Mouse (Mus musculus) heart, embryonic 14.5 days (tissue): ENCODE measurements around the gene Col4a4. TPM values are rescaled to one million over a fixed set of nuclear protein-coding genes. Genes with fewer than 3 reads are reported as not detected.

Experiments used
- ATAC-seq: fragments of 200-750 bp; cut with Nextera tagmentation; 2 replicates; pipeline ENCODE4 v1.8.0; 2017; ENCODE audit warnings: low read depth, moderate TSS enrichment; ENCODE audit not compliant: insufficient number of reproducible peaks, insufficient read depth, low FRiP score
- H3K27ac ChIP-seq, 2 experiments: fragments of 200-500 bp in 1 of 2; fragments of 300-500 bp in 1 of 2; sonication (generic) in 1 of 2; replicated peaks in 1 of 2; 2 replicates each; pipeline ENCODE4 v1.5.1; 2012 to 2014; ENCODE audit warnings: low read depth in 2 of 2, low read length in 2 of 2, control low read depth in 1 of 2, mild to moderate bottlenecking in 1 of 2, mixed read lengths in 1 of 2; ENCODE audit not compliant: control insufficient read depth in 1 of 2, insufficient read depth in 1 of 2
- H3K27me3 ChIP-seq: fragments of 300-500 bp; sonication (generic); 2 replicates; pipeline ENCODE4 v1.6.1; 2014; ENCODE audit warnings: mild to moderate bottlenecking, low read length, control low read depth; ENCODE audit not compliant: control insufficient read depth, insufficient read depth
- H3K36me3 ChIP-seq: fragments of 300-500 bp; sonication (generic); 2 replicates; pipeline ENCODE4 v1.6.1; 2014; ENCODE audit warnings: mild to moderate bottlenecking, control low read depth, low read length, mixed read lengths; ENCODE audit not compliant: control insufficient read depth, insufficient read depth
- H3K4me1 ChIP-seq, 2 experiments: fragments of 200-500 bp in 1 of 2; fragments of 300-500 bp in 1 of 2; sonication (generic) in 1 of 2; 2 replicates each; pipeline ENCODE4 v1.6.1; 2012 to 2014; ENCODE audit warnings: low read length in 2 of 2, control low read depth in 1 of 2, mixed read lengths in 1 of 2; ENCODE audit not compliant: control insufficient read depth in 2 of 2, insufficient read depth in 2 of 2
- H3K4me2 ChIP-seq: fragments of 300-500 bp; sonication (generic); 2 replicates; pipeline ENCODE4 v1.6.1; 2014; ENCODE audit warnings: mild to moderate bottlenecking, low read length
- H3K4me3 ChIP-seq, 2 experiments: fragments of 200-500 bp in 1 of 2; fragments of 300-500 bp in 1 of 2; sonication (generic) in 1 of 2; 2 replicates each; pipeline ENCODE4 v1.5.1; 2012 to 2014; ENCODE audit warnings: low read length in 2 of 2, mild to moderate bottlenecking in 2 of 2, control low read depth in 1 of 2, low read depth in 1 of 2, moderate library complexity in 1 of 2; ENCODE audit not compliant: control insufficient read depth in 1 of 2, insufficient read depth in 1 of 2
- H3K9ac ChIP-seq: fragments of 300-500 bp; sonication (generic); 2 replicates; pipeline ENCODE4 v1.6.1; 2014; ENCODE audit warnings: mild to moderate bottlenecking, low read length
- H3K9me3 ChIP-seq: fragments of 300-500 bp; sonication (generic); 2 replicates; pipeline ENCODE4 v1.6.1; 2016; ENCODE audit warnings: low read length, control low read depth; ENCODE audit not compliant: control insufficient read depth
- WGBS: fragments of 180-500 bp; shearing (Covaris S2); extraction: QIAGEN DNeasy Blood & Tissue Kit; methylation state at CpG from one replicate; pipeline ENCODE4 v1.1.7; 2014; 5-methylcytosine and 5-hydroxymethylcytosine counted together
- polyA plus RNA-seq: library from polyadenylated mRNA; unstranded; fragments of >200 nt; fragmentation: Nextera tagmentation; extraction: Ambion mirVana; gene quantifications from 2 replicates; pipeline ENCODE4 v1.2.1, GENCODE M21; 2014

Col4a4 gene
- polyA plus RNA-seq, 1 experiment from 2014 or later, result 0.42 TPM

DNA sequence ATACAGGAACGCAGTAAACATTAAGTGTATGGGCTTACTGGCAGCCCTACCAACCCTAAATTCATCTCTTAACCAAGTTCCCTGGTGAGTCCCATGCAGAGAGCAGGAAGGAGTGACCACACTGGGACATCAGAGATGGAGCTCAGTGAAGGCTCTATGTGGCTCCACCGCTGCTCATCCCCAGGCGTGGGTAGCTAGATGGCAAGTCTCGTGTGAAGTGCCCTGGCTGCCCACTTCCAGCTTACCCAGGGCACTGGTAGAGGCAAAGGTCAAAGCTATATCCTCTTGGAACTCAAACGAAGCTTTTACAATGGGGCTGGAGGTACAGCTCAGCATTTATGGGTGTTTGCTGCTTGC, 153.0 kb downstream of the Col4a4 start:
- no peaks in the 10 kb centered on the region for H3K36me3 ChIP-seq
- H3K9me3 ChIP-seq, result no peaks in the 10 kb centered on the region
- no peak overlapping the region for H3K4me3 ChIP-seq
- peaks cover 9 to 10% of the 10 kb centered on the region in 2 experiments; a peak in 3 of 4 replicates for H3K4me1 ChIP-seq
- no peaks in the 10 kb centered on the region for H3K27me3 ChIP-seq
- ATAC-seq, result no peak
- H3K9ac ChIP-seq, result no peak overlapping the region
- H3K4me2 ChIP-seq, result no peak overlapping the region
- no peak overlapping the region for H3K27ac ChIP-seq
- WGBS, result 75% methylated on average over 5 of the region's 5 CpGs

GRCm38 (mm10) chr1:82432919-82433648, 153.6 kb downstream of the Col4a4 start:
- Histone ChIP-seq H3K4me2 (no peak overlapping the region), H3K4me1 (peaks cover 10 to 11% of the 10 kb centered on the region in 2 experiments; a peak in 3 of 4 replicates), H3K27me3 (no peaks in the 10 kb centered on the region), H3K9me3 (no peaks in the 10 kb centered on the region), H3K9ac (no peak overlapping the region), H3K27ac (no peak overlapping the region), H3K36me3 (no peaks in the 10 kb centered on the region), H3K4me3 (no peak overlapping the region)
- 59% methylated on average over 15 of the region's 15 CpGs for WGBS
- ATAC-seq, result no peak

DNA sequence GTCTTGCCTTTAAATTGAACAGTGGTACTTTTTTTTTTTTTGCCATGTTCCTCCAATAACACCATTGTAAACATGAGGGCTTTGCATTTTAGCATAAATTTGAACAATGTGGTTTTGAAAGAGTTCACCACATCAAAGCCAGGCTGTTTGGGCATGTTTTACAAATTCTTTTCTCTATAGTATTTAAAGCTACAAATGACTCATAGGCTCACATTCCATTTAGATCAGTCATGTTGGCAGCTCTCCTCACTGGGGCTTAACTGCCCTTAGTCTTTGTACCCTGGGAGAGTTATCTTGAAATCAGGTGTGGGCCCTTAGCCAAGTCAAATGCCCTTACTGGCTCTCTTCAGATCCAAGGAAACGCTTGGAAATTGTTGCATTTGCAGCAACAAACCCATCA, 157.6 kb downstream of the Col4a4 start:
- Histone ChIP-seq H3K4me2 (no peak overlapping the region), H3K27me3 (no peaks in the 10 kb centered on the region), H3K4me1 (peaks cover 10 to 11% of the 10 kb centered on the region in 2 experiments; a peak in 3 of 4 replicates), H3K9me3 (no peaks in the 10 kb centered on the region), H3K27ac (peak overlapping the region in 1 of 2 experiments; percentile 38; a peak in 1 of 4 replicates), H3K36me3 (no peaks in the 10 kb centered on the region), H3K9ac (no peak overlapping the region), H3K4me3 (no peak overlapping the region)
- ATAC-seq, result no peak
- 11% methylated on average over 1 of the region's 1 CpGs for WGBS

DNA sequence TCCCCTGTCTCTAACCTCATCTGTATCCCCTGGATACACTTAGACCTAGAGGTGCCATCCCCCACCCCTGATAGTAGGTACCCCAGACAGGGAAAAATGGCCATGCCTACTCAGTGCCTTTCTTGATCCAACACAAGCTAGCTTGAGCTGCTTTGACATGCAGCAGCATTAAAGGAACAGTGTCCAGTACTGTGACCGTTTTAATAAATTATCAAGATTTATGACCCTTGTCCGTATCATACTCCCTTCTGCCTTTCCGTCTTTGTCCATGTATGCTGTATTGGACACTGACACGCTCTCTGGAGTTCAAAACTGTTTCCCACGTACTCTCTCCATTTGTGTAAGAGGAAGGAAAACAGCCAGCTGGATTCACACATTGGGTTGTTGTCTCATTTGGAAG, 158.9 kb downstream of the Col4a4 start:
- Histone ChIP-seq H3K27me3 (no peaks in the 10 kb centered on the region), H3K27ac (no peak overlapping the region), H3K36me3 (no peaks in the 10 kb centered on the region), H3K9me3 (no peaks in the 10 kb centered on the region), H3K4me3 (no peak overlapping the region), H3K9ac (no peak overlapping the region), H3K4me1 (peaks cover 10 to 11% of the 10 kb centered on the region in 2 experiments; a peak in 3 of 4 replicates), H3K4me2 (no peak overlapping the region)
- no peak for ATAC-seq
- 90% methylated on average over 5 of the region's 5 CpGs for WGBS

DNA sequence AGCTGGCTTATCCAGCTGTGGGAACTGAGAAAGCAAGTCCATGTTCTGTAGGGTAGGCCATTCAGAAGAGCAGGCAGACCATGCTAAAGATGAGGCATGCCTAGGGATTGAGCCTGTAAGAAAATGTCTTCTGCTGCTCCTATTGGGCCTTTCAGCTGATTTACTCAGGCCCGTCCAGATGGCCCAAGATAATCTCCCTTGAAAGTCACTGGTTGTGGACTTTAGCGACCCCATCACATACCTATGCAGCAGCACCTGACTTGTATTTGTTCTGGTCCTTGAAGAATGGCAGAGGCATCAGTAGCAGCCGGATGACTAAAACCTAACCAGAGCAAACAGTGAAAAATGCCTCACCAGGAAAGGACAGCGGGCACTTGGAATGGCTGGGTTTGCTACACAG, 171.0 kb downstream of the Col4a4 start:
- Histone ChIP-seq H3K27ac (no peak overlapping the region), H3K9ac (no peak overlapping the region), H3K9me3 (no peaks in the 10 kb centered on the region), H3K4me2 (no peak overlapping the region), H3K27me3 (no peaks in the 10 kb centered on the region), H3K4me1 (peaks cover 11 to 13% of the 10 kb centered on the region in 2 experiments), H3K36me3 (no peaks in the 10 kb centered on the region), H3K4me3 (no peak overlapping the region)
- no peak for ATAC-seq
- 81% methylated on average over 4 of the region's 4 CpGs for WGBS

DNA sequence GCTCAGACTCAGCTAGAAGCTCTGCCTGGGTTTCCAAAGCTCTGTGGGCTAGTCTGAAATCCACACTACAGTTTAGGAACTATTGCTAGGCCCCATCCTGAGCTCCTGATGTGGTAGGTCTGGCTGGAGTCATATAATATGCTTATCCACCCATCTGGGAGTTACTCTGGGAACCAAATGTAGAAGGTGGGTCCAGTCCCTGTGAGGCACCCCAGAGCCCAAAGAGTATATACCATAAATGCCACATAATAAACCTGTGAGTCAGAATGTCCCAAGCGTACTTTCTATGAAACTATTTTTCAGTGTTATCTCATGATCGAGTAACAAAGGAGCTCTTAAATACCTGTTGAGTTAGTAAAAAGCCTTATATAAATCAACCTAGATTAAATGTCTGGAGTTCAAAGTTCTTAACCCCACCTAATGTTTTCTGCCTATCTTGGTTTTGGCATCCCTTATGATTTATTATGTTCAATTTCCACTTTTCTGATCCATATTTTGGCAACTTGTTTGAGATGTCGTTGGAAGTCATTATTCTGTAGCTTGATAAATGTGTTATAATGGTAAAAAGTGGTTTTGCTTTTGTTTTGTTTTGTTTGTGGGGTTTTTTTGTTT, 172.1 kb downstream of the Col4a4 start:
- Histone ChIP-seq H3K36me3 (no peaks in the 10 kb centered on the region), H3K4me1 (peaks cover 13% of the 10 kb centered on the region in 2 experiments), H3K9me3 (no peaks in the 10 kb centered on the region), H3K4me3 (no peak overlapping the region), H3K4me2 (no peak overlapping the region), H3K27ac (no peak overlapping the region), H3K27me3 (no peaks in the 10 kb centered on the region), H3K9ac (no peak overlapping the region)
- WGBS, result 90% methylated on average over 3 of the region's 3 CpGs
- no peak for ATAC-seq

GRCm38 (mm10) chr1:82412085-82412484, 174.6 kb downstream of the Col4a4 start:
- no peak for ATAC-seq
- Histone ChIP-seq H3K4me1 (peaks cover 13% of the 10 kb centered on the region in 2 experiments), H3K9ac (no peak overlapping the region), H3K27ac (peak overlapping the region in 1 of 2 experiments; percentile 57; a peak in 2 of 4 replicates), H3K36me3 (no peaks in the 10 kb centered on the region), H3K9me3 (no peaks in the 10 kb centered on the region), H3K4me2 (no peak overlapping the region), H3K27me3 (no peaks in the 10 kb centered on the region), H3K4me3 (no peak overlapping the region)
- WGBS, result 12% methylated on average over 4 of the region's 4 CpGs
